Mouse (Mus musculus): Measurements from ENCODE around the gene Lrrc3b. TPM values are rescaled to one million over a fixed set of nuclear protein-coding genes. Genes with fewer than 3 reads are reported as not detected.
A peak's percentile ranks its signal among the peaks of the same experiment; 100 is the strongest.

Lrrc3b gene
- 10 to 100 TPM; 20.9 to 21.3 TPM for total RNA-seq (2021)

- peak; percentile 78 for DNase-seq (ENCODE audit: low spot score in 2 of 2)
- intact Hi-C loops (cut with DNase I), result loop anchor here (5.0 kb wide), 1 partner anchor 61 kb away; no protein-coding TSS in a partner anchor
These were observed at the start of gene Lrrc3b for GRCm38 (mm10) chr14:15438485-15439157. Gene Lrrc3b, minus strand, starts transcription at chr14:15438987.

GRCm38 (mm10) chr14:15477668-15478067, 38.9 kb upstream of the Lrrc3b start:
- no peak for DNase-seq (ENCODE audit: low spot score in 2 of 2)
- intact Hi-C loops (cut with DNase I), result no loop called here

- DNase-seq (ENCODE audit: low spot score in 2 of 2), result peak in 1 of 2 experiments; percentile 50
- intact Hi-C loops (cut with DNase I), result loop anchor here (5.0 kb wide), 1 partner anchor 61 kb away; no protein-coding TSS in a partner anchor
These were observed 697 bp downstream of the Lrrc3b start for GRCm38 (mm10) chr14:15438096-15438484.

- intact Hi-C loops (cut with DNase I), result loop anchor here (5.0 kb wide), 1 partner anchor 60 kb away; no protein-coding TSS in a partner anchor
- DNase-seq (ENCODE audit: low spot score in 2 of 2), result peak; percentile 40 to 46
These were observed 1.3 kb downstream of the Lrrc3b start for GRCm38 (mm10) chr14:15437501-15437941.

GRCm38 (mm10) chr14:15437046-15437445, 1.7 kb downstream of the Lrrc3b start:
- intact Hi-C loops (cut with DNase I), result loop anchor here (5.0 kb wide), 1 partner anchor 60 kb away; no protein-coding TSS in a partner anchor
- DNase-seq (ENCODE audit: low spot score in 2 of 2), result no peak

- no peak for DNase-seq (ENCODE audit: low spot score in 2 of 2)
- intact Hi-C loops (cut with DNase I), result loop anchor here (5.0 kb wide), 1 partner anchor 59 kb away; no protein-coding TSS in a partner anchor
These were observed 2.2 kb downstream of the Lrrc3b start for GRCm38 (mm10) chr14:15436586-15436985.

- intact Hi-C loops (cut with DNase I), result no loop called here
- no peak for DNase-seq (ENCODE audit: low spot score in 2 of 2)
These were observed 6.4 kb downstream of the Lrrc3b start for GRCm38 (mm10) chr14:15432396-15432795.

- DNase-seq (ENCODE audit: low spot score in 2 of 2), result no peak
- intact Hi-C loops (cut with DNase I), result no loop called here
These were observed 17.2 kb downstream of the Lrrc3b start for GRCm38 (mm10) chr14:15421624-15422023.

- DNase-seq (ENCODE audit: low spot score in 2 of 2), result peak; percentile 71 to 76
- intact Hi-C loops (cut with DNase I), result no loop called here
These were observed 27.9 kb downstream of the Lrrc3b start for GRCm38 (mm10) chr14:15410686-15411534.

GRCm38 (mm10) chr14:15385536-15385935, 53.3 kb downstream of the Lrrc3b start:
- intact Hi-C loops (cut with DNase I), result no loop called here
- peak in 1 of 2 experiments; percentile 35 for DNase-seq (ENCODE audit: low spot score in 2 of 2)

- intact Hi-C loops (cut with DNase I), result no loop called here
- no peak for DNase-seq (ENCODE audit: low spot score in 2 of 2)
These were observed 53.8 kb downstream of the Lrrc3b start for GRCm38 (mm10) chr14:15384972-15385371.

GRCm38 (mm10) chr14:15384532-15384931, 54.3 kb downstream of the Lrrc3b start:
- no peak for DNase-seq (ENCODE audit: low spot score in 2 of 2)
- intact Hi-C loops (cut with DNase I), result no loop called here

- peak in 1 of 2 experiments; percentile 21 for DNase-seq (ENCODE audit: low spot score in 2 of 2)
- intact Hi-C loops (cut with DNase I), result no loop called here
These were observed 55.7 kb downstream of the Lrrc3b start for GRCm38 (mm10) chr14:15383133-15383532.

GRCm38 (mm10) chr14:15377368-15377767, 61.4 kb downstream of the Lrrc3b start:
- peak; percentile 15 to 32 for DNase-seq (ENCODE audit: low spot score in 2 of 2)
- intact Hi-C loops (cut with DNase I), result loop anchor here (5.0 kb wide), 1 partner anchor 60 kb away; the partner anchor contains the start of gene Lrrc3b

GRCm38 (mm10) chr14:15376786-15377185, 62.0 kb downstream of the Lrrc3b start:
- intact Hi-C loops (cut with DNase I), result loop anchor here (5.0 kb wide), 1 partner anchor 61 kb away; the partner anchor contains the start of gene Lrrc3b
- no peak for DNase-seq (ENCODE audit: low spot score in 2 of 2)

GRCm38 (mm10) chr14:15374271-15374670, 64.5 kb downstream of the Lrrc3b start:
- peak; percentile 30 to 35 for DNase-seq (ENCODE audit: low spot score in 2 of 2)
- intact Hi-C loops (cut with DNase I), result no loop called here

- intact Hi-C loops (cut with DNase I), result no loop called here
- DNase-seq (ENCODE audit: low spot score in 2 of 2), result peak; percentile 38 to 39
These were observed 65.8 kb downstream of the Lrrc3b start for GRCm38 (mm10) chr14:15372985-15373384.

GRCm38 (mm10) chr14:15365045-15365444, 73.7 kb downstream of the Lrrc3b start:
- intact Hi-C loops (cut with DNase I), result no loop called here
- no peak for DNase-seq (ENCODE audit: low spot score in 2 of 2)

GRCm38 (mm10) chr14:15359893-15360292, 78.9 kb downstream of the Lrrc3b start:
- peak; percentile 16 to 21 for DNase-seq (ENCODE audit: low spot score in 2 of 2)
- intact Hi-C loops (cut with DNase I), result loop anchor here (5.0 to 10.0 kb wide), 2 partner anchors 837 to 1025 kb away; no protein-coding TSS in a partner anchor

- intact Hi-C loops (cut with DNase I), result loop anchor here (5.0 to 10.0 kb wide), 2 partner anchors 838 to 1026 kb away; no protein-coding TSS in a partner anchor
- DNase-seq (ENCODE audit: low spot score in 2 of 2), result no peak
These were observed 79.7 kb downstream of the Lrrc3b start for GRCm38 (mm10) chr14:15359134-15359533.

All from left cerebral cortex, postnatal 36 days (tissue).